Mouse (Mus musculus): Measurements from ENCODE around the gene Mink1.
A peak's percentile ranks its signal among the peaks of the same experiment; 100 is the strongest.
"Not testable (repeated sequence)": the region's sequence is repeated elsewhere in the genome, so short reads cannot be mapped to it uniquely, and the experiment has no call there.

Gene Mink1

GRCm38 (mm10) chr11:70557545-70557944 is 5.1 kb upstream of the Mink1 start:
- DNase-seq (ENCODE audit: low spot score), result no peak

GRCm38 (mm10) chr11:70561937-70562286 is 769 bp upstream of the Mink1 start:
- no peak for DNase-seq (ENCODE audit: low spot score)

- peak; percentile 30 for DNase-seq (ENCODE audit: low spot score)
Observed at GRCm38 (mm10) chr11:70562995-70563469, 351 bp downstream of the Mink1 start.

- peak; percentile 24 for DNase-seq (ENCODE audit: low spot score)
Observed at GRCm38 (mm10) chr11:70563470-70564275, 992 bp downstream of the Mink1 start.

- DNase-seq (ENCODE audit: low spot score), result no peak
Observed at GRCm38 (mm10) chr11:70564276-70564873, 1.7 kb downstream of the Mink1 start.

GRCm38 (mm10) chr11:70566586-70566985 is 3.9 kb downstream of the Mink1 start:
- DNase-seq (ENCODE audit: low spot score), result no peak

- not testable (repeated sequence) for DNase-seq (ENCODE audit: low spot score)
Observed at GRCm38 (mm10) chr11:70570614-70571013, 7.9 kb downstream of the Mink1 start.

- DNase-seq (ENCODE audit: low spot score), result no peak
Observed at GRCm38 (mm10) chr11:70571641-70572040, 9.0 kb downstream of the Mink1 start.

- no peak for DNase-seq (ENCODE audit: low spot score)
Observed at GRCm38 (mm10) chr11:70572348-70572902, 9.7 kb downstream of the Mink1 start.

GRCm38 (mm10) chr11:70573872-70574271 is 11.2 kb downstream of the Mink1 start:
- no peak for DNase-seq (ENCODE audit: low spot score)

GRCm38 (mm10) chr11:70577201-70577600 is 14.5 kb downstream of the Mink1 start:
- DNase-seq (ENCODE audit: low spot score), result peak; percentile 50

- DNase-seq (ENCODE audit: low spot score), result no peak
Observed at GRCm38 (mm10) chr11:70578962-70579361, 16.3 kb downstream of the Mink1 start.

GRCm38 (mm10) chr11:70579710-70580357 is 17.2 kb downstream of the Mink1 start:
- no peak for DNase-seq (ENCODE audit: low spot score)

- no peak for DNase-seq (ENCODE audit: low spot score)
Observed at GRCm38 (mm10) chr11:70580358-70580720, 17.7 kb downstream of the Mink1 start.

- no peak for DNase-seq (ENCODE audit: low spot score)
Observed at GRCm38 (mm10) chr11:70580921-70581320, 18.2 kb downstream of the Mink1 start.

- no peak for DNase-seq (ENCODE audit: low spot score)
Observed at GRCm38 (mm10) chr11:70582196-70582595, 19.5 kb downstream of the Mink1 start.

- DNase-seq (ENCODE audit: low spot score), result no peak
Observed at GRCm38 (mm10) chr11:70583022-70583714, 20.5 kb downstream of the Mink1 start.

- peak; percentile 44 for DNase-seq (ENCODE audit: low spot score)
Observed at GRCm38 (mm10) chr11:70583775-70584174, 21.1 kb downstream of the Mink1 start.

GRCm38 (mm10) chr11:70585457-70585856 is 22.8 kb downstream of the Mink1 start:
- DNase-seq (ENCODE audit: low spot score), result peak; percentile 90

GRCm38 (mm10) chr11:70586261-70586660 is 23.6 kb downstream of the Mink1 start:
- DNase-seq (ENCODE audit: low spot score), result no peak

GRCm38 (mm10) chr11:70586954-70587353 is 24.3 kb downstream of the Mink1 start:
- no peak for DNase-seq (ENCODE audit: low spot score)

GRCm38 (mm10) chr11:70591733-70592132 is 29.1 kb downstream of the Mink1 start:
- no peak for DNase-seq (ENCODE audit: low spot score)

Measured in urinary bladder, postnatal 14 days (tissue).